Mouse (Mus musculus) E14TG2a.4 (cell line): ENCODE results near the gene Dph2.

ENCODE experiments used
- CTCF ChIP-seq: conservative IDR thresholded peaks from 2 replicates; pipeline ENCODE4 v1.5.1; 2014; ENCODE audit warnings: low read length
- POU5F1 ChIP-seq: IDR thresholded peaks from 2 replicates; pipeline ENCODE4 v1.6.1; 2014; ENCODE audit warnings: low read length, borderline replicate concordance

- no peak for TF ChIP-seq CTCF
- TF ChIP-seq POU5F1 = no peak
Measured at GRCm38 (mm10) chr4:117873615-117874014, 18.2 kb downstream of the Dph2 start.
